Mouse (Mus musculus) midbrain, embryonic 10.5 days (tissue): Measurements from ENCODE around the gene Med8. TPM values are rescaled to one million over a fixed set of nuclear protein-coding genes. Genes with fewer than 3 reads are reported as not detected.
A peak's percentile ranks its signal among the peaks of the same experiment; 100 is the strongest.

Experiments used
- DNase-seq: peaks from one replicate; pipeline ENCODE4 v3.0.0-alpha.2; 2017; ENCODE audit warnings: low spot score
- H3K27ac ChIP-seq: fragments of 300-500 bp; sonication (generic); replicated peaks from 2 replicates; pipeline ENCODE4 v1.5.1; 2016; ENCODE audit warnings: mild to moderate bottlenecking
- H3K27me3 ChIP-seq: fragments of 300-500 bp; sonication (generic); 2 replicates; pipeline ENCODE4 v1.6.1; 2016; ENCODE audit warnings: low read depth, mild to moderate bottlenecking; ENCODE audit not compliant: poor library complexity, severe bottlenecking
- H3K36me3 ChIP-seq: fragments of 300-500 bp; sonication (generic); 2 replicates; pipeline ENCODE4 v1.6.1; 2016; ENCODE audit warnings: mild to moderate bottlenecking, moderate library complexity
- H3K4me1 ChIP-seq: fragments of 300-500 bp; sonication (generic); 2 replicates; pipeline ENCODE4 v1.6.1; 2016
- H3K4me3 ChIP-seq: fragments of 300-500 bp; sonication (generic); 2 replicates; pipeline ENCODE4 v1.5.1; 2016; ENCODE audit warnings: mild to moderate bottlenecking, moderate library complexity
- H3K9me3 ChIP-seq: fragments of 300-500 bp; sonication (generic); replicated peaks from 2 replicates; pipeline ENCODE4 v1.6.1; 2016; ENCODE audit warnings: mild to moderate bottlenecking
- WGBS: fragments of 180-500 bp; shearing (Covaris S2); methylation state at CpG from one replicate; pipeline ENCODE4 v1.1.7; 2016; 5-methylcytosine and 5-hydroxymethylcytosine counted together
- polyA plus RNA-seq: library from polyadenylated mRNA; unstranded; fragments of >200 nt; fragmentation: Nextera tagmentation; extraction: Ambion mirVana; gene quantifications from 2 replicates; pipeline ENCODE4 v1.2.1, GENCODE M21; 2016

Gene Med8
- 160 and 170 TPM in 2 replicates for polyA plus RNA-seq

- Histone ChIP-seq H3K9me3 (no peaks in the 10 kb centered on the region), H3K4me3 (peak within 1 kb of the TSS; percentile 97), H3K27ac (peak within 1 kb of the TSS; percentile 92), H3K4me1 (peaks cover 21% of the 10 kb centered on the region), H3K36me3 (peaks cover 53% of the 10 kb centered on the region), H3K27me3 (no peaks in the 10 kb centered on the region)
- under 1% methylated on average over 53 of the region's 53 CpGs for WGBS
- DNase-seq, result peak; percentile 94
Observed at GRCm38 (mm10) chr4:118409142-118409900, at the start of gene Med8, which contains the start of gene Szt2. Med8 (plus strand) TSS chr4:118409337. Szt2 (minus strand) TSS chr4:118409273.

DNA sequence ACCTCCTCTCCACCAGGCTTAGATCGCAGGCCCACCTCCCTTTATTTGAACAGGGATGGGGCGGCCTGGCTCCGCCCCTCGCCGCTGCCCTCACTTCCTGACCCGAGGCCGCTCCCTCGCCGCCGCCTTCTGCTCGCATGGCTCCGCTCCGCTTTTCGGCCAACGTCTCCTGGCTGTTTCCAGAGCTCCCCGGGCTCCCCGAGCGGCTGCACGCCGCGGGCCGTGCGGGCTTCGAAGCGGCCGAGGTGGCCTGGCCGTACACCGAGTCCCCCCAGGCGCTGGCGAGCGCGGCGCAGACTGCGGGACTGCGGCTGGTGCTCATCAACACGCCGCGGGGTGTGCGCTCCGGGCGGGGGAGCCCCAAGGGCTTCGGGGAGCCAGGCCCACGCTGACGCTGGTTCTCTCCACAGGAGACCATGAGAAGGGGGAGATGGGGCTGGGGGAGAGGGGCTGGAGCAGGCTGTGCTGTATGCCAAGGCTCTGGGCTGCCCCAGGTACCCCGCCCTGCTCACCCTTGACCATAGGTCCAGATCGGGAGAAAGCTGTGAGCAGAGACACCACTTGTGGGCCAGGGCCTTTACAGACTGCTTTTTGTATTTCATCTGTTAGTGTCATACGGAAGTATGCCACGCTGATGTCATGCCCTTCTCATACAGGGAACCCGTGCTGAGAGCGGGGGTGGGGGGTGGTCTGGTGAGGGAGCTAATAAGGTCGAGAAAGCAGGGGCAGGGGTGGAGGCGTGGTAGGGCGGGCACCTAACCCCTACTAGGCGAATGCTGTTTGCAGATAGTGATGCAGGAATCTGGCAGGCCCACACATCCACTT is 49.0 kb upstream of the Med8 start:
- Histone ChIP-seq H3K9me3 (no peaks in the 10 kb centered on the region), H3K36me3 (peaks cover 39% of the 10 kb centered on the region), H3K4me3 (peak overlapping the region; percentile 76), H3K4me1 (peaks cover 20% of the 10 kb centered on the region), H3K27me3 (no peaks in the 10 kb centered on the region; the same call in 1 of the 2 replicates), H3K27ac (peak overlapping the region; percentile 93)
- WGBS, result under 1% methylated on average over 54 of the region's 54 CpGs
- DNase-seq, result peak; percentile 84

GRCm38 (mm10) chr4:118361451-118361850 is 47.7 kb upstream of the Med8 start:
- Histone ChIP-seq H3K27me3 (no peaks in the 10 kb centered on the region; the same call in 1 of the 2 replicates), H3K9me3 (no peaks in the 10 kb centered on the region), H3K4me3 (no peak overlapping the region), H3K4me1 (peaks cover 20% of the 10 kb centered on the region), H3K27ac (no peak overlapping the region), H3K36me3 (peaks cover 53% of the 10 kb centered on the region)
- WGBS, result 86% methylated on average over 5 of the region's 5 CpGs
- DNase-seq, result no peak

- WGBS, result 96% methylated on average over 6 of the region's 6 CpGs
- Histone ChIP-seq H3K4me1 (peaks cover 20% of the 10 kb centered on the region), H3K36me3 (peaks cover 65% of the 10 kb centered on the region), H3K27ac (no peak overlapping the region), H3K27me3 (no peaks in the 10 kb centered on the region; the same call in 1 of the 2 replicates), H3K4me3 (no peak overlapping the region), H3K9me3 (no peaks in the 10 kb centered on the region)
- DNase-seq, result no peak
Observed at GRCm38 (mm10) chr4:118362879-118363278, 46.3 kb upstream of the Med8 start.

DNA sequence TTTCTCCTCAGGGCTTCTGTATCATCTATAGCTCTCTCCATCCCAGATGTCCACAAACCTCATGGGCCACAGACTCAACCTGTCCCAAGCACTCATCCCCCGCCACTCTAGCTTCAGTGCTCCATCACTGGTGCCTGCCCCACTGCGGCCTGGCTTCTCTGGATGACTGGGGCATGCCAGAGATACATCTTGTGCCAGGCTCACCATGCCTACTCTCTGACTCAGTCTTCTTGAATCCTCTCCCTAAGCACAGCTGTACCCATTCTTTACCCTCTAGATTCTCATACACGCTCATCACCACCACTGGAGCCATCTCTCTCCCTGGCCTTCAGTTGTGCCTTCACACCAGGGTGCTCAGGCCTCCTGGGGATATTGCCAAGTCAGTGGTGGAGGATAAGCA is 45.2 kb upstream of the Med8 start:
- H3K27ac ChIP-seq, result no peak overlapping the region
- H3K9me3 ChIP-seq, result no peaks in the 10 kb centered on the region
- peaks cover 20% of the 10 kb centered on the region for H3K4me1 ChIP-seq
- H3K36me3 ChIP-seq, result peaks cover 76% of the 10 kb centered on the region
- no peaks in the 10 kb centered on the region for H3K27me3 ChIP-seq
- WGBS, result 91% methylated on average over 3 of the region's 3 CpGs
- H3K4me3 ChIP-seq, result no peak overlapping the region
- no peak for DNase-seq

- no peak overlapping the region for H3K27ac ChIP-seq
- no peak for DNase-seq
- H3K4me3 ChIP-seq, result no peak overlapping the region
- no peaks in the 10 kb centered on the region for H3K27me3 ChIP-seq
- H3K9me3 ChIP-seq, result no peaks in the 10 kb centered on the region
- peaks cover 83% of the 10 kb centered on the region for H3K36me3 ChIP-seq
- WGBS, result 95% methylated on average over 13 of the region's 13 CpGs
- peaks cover 14% of the 10 kb centered on the region for H3K4me1 ChIP-seq
Observed at GRCm38 (mm10) chr4:118364641-118365040, 44.5 kb upstream of the Med8 start.

DNA sequence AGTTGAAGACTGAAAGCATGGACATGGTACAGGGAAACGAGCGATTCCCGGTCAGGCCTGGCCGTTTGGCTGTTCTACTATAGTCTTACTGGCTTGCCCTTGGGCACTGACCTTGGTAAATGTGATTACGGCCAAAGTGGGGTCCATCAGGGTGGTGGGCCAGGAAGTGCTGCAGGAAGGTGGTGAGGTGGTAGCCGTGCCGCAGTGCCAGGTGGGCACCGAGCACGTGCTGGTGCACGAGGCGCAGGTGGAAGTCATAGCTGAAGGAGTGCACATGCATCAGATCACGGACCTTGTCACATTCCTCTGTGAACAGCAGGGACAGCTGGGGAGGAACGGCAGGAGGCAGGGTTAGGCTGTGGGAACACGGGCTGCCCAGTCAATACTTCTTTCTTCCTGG is 43.1 kb upstream of the Med8 start:
- no peak for DNase-seq
- H3K36me3 ChIP-seq, result peaks cover 95% of the 10 kb centered on the region

DNA sequence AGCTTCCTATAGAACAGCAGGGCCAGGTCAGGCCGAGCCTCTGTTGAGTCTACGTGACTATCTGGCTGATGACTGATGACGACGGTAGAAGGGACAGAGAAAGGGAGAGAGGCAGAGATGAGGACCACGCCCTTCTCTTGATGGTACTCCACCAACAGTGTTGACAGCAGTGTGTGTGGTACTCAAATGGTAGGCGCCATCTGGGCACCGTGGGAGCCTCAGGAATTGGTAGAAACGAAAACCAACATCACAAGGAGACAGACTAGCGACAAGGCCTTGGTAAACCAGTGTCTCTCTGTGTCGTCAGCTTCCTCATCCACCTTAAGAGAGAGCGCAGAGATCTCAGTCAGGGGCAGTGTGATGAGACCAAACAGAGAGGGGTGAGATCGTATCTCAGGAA is 41.6 kb upstream of the Med8 start:
- Histone ChIP-seq H3K4me1 (no peaks in the 10 kb centered on the region), H3K9me3 (no peaks in the 10 kb centered on the region), H3K27me3 (no peaks in the 10 kb centered on the region), H3K4me3 (no peak overlapping the region), H3K27ac (no peak overlapping the region), H3K36me3 (peaks cover 95% of the 10 kb centered on the region)
- 93% methylated on average over 12 of the region's 12 CpGs for WGBS
- no peak for DNase-seq

More for the DNA sequence above, 43.1 kb upstream of the Med8 start:
- H3K9me3 ChIP-seq, result no peaks in the 10 kb centered on the region
- 0 out of 2 replicates have a peak, but pooled peaks cover under 1% of the 10 kb centered on the region for H3K4me1 ChIP-seq
- no peaks in the 10 kb centered on the region for H3K27me3 ChIP-seq
- no peak overlapping the region for H3K27ac ChIP-seq
- H3K4me3 ChIP-seq, result no peak overlapping the region
- WGBS, result 91% methylated on average over 14 of the region's 14 CpGs

GRCm38 (mm10) chr4:118368616-118369015 is 40.5 kb upstream of the Med8 start:
- 92% methylated on average over 3 of the region's 3 CpGs for WGBS
- no peak for DNase-seq
- peaks cover 95% of the 10 kb centered on the region for H3K36me3 ChIP-seq
- no peaks in the 10 kb centered on the region for H3K4me1 ChIP-seq
- no peaks in the 10 kb centered on the region for H3K9me3 ChIP-seq
- no peak overlapping the region for H3K4me3 ChIP-seq
- H3K27me3 ChIP-seq, result no peaks in the 10 kb centered on the region
- H3K27ac ChIP-seq, result no peak overlapping the region

GRCm38 (mm10) chr4:118371822-118372221 is 37.3 kb upstream of the Med8 start:
- no peak overlapping the region for H3K27ac ChIP-seq
- no peak overlapping the region for H3K4me3 ChIP-seq
- no peaks in the 10 kb centered on the region for H3K27me3 ChIP-seq
- peaks cover 96% of the 10 kb centered on the region for H3K36me3 ChIP-seq
- no peaks in the 10 kb centered on the region for H3K4me1 ChIP-seq
- H3K9me3 ChIP-seq, result no peaks in the 10 kb centered on the region
- DNase-seq, result no peak
- 91% methylated on average over 13 of the region's 13 CpGs for WGBS

DNA sequence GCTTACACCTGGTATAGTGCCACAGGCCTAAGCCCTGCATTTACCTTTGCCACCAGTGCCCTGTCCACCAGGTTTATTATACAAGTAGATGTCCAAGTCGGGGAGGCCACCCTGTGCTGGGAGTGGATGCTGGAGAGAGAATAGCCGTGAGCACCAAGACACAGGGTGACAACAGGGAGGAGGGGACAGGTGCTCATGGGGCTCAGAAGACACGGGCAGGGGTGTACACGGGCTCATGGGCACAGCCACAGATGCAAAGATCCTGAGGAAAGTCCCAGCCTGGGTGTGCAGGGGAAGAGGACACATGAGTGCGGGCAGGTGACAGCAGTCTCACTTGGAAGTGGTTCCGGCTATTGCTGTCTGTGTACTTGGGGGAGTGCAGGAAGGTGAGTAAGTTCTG is 33.1 kb upstream of the Med8 start:
- DNase-seq, result no peak
- Histone ChIP-seq H3K27me3 (no peaks in the 10 kb centered on the region), H3K4me1 (no peaks in the 10 kb centered on the region), H3K27ac (no peak overlapping the region), H3K9me3 (no peaks in the 10 kb centered on the region), H3K4me3 (no peak overlapping the region), H3K36me3 (peaks cover 98% of the 10 kb centered on the region)
- 91% methylated on average over 6 of the region's 6 CpGs for WGBS

DNA sequence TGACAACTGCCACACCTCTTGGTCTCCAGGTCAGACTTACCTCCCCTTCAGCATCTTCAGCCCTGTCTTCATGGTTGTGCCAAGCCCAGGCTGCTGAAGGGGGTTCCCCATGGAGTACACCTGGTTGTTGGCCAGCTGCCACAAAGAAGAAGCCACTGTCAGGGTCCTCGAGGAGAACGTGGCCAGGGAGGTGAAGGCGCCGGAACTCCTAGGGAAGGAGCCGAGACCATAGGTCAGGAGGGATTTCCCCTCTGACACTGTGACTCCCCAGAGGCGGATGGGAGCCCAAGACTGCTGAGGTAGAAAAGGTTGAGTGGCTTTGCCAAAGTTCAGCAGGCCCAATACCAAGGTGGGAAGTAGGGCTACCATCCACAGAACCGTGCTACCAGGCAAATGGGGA is 25.9 kb upstream of the Med8 start:
- no peaks in the 10 kb centered on the region for H3K9me3 ChIP-seq
- peaks cover 99% of the 10 kb centered on the region for H3K36me3 ChIP-seq
- H3K27me3 ChIP-seq, result no peaks in the 10 kb centered on the region
- no peaks in the 10 kb centered on the region for H3K4me1 ChIP-seq
- 92% methylated on average over 7 of the region's 7 CpGs for WGBS
- no peak for DNase-seq
- H3K4me3 ChIP-seq, result no peak overlapping the region
- H3K27ac ChIP-seq, result no peak overlapping the region

- H3K36me3 ChIP-seq, result peaks cover 100% of the 10 kb centered on the region
- no peaks in the 10 kb centered on the region for H3K9me3 ChIP-seq
- H3K4me1 ChIP-seq, result no peaks in the 10 kb centered on the region
- H3K27me3 ChIP-seq, result no peaks in the 10 kb centered on the region
- no peak for DNase-seq
- no peak overlapping the region for H3K27ac ChIP-seq
- no peak overlapping the region for H3K4me3 ChIP-seq
- 94% methylated on average over 8 of the region's 8 CpGs for WGBS
Observed at GRCm38 (mm10) chr4:118387316-118387715, 21.8 kb upstream of the Med8 start.
